Mouse (Mus musculus) G1E (cell line): Measurements from ENCODE around the gene Ppp1r17.

Experiments used
- CTCF ChIP-seq: IDR thresholded peaks from 2 replicates; pipeline ENCODE4 v1.5.1; 2012; ENCODE audit warnings: low read depth, low read length, inconsistent platforms, mixed read lengths
- GATA1 ChIP-seq: IDR thresholded peaks from 2 replicates; pipeline ENCODE4 v1.6.1; 2012; ENCODE audit warnings: borderline replicate concordance, low read length, inconsistent platforms, mixed read lengths
- GATA2 ChIP-seq: IDR thresholded peaks from 2 replicates; pipeline ENCODE4 v1.6.1; 2012; ENCODE audit warnings: low read depth, low read length, inconsistent platforms, borderline replicate concordance
- POLR2AphosphoS5 ChIP-seq: IDR thresholded peaks from 2 replicates; pipeline ENCODE4 v1.6.1; 2012; ENCODE audit warnings: low read depth, low read length, inconsistent platforms; ENCODE audit not compliant: insufficient replicate concordance
- TAL1 ChIP-seq: conservative IDR thresholded peaks from 2 replicates; pipeline ENCODE4 v1.6.1; 2012; ENCODE audit warnings: low read depth, low read length, inconsistent platforms, mixed read lengths

GRCm38 (mm10) chr6:56039476-56040055 is 22.3 kb downstream of the Ppp1r17 start:
- TF ChIP-seq CTCF (no peak), POLR2AphosphoS5 (no peak), TAL1 (no peak), GATA1 (no peak), GATA2 (no peak)
